Mouse (Mus musculus) G1E (cell line): ENCODE results near the gene Gm13271. TPM values are rescaled to one million over a fixed set of nuclear protein-coding genes. Genes with fewer than 3 reads are reported as not detected.
"Not testable (repeated sequence)": the region's sequence is repeated elsewhere in the genome, so short reads cannot be mapped to it uniquely, and the experiment has no call there.

Source experiments
- ATAC-seq: 2 replicates; pipeline ENCODE4 v1.8.0; 2016; ENCODE audit warnings: mild to moderate bottlenecking; ENCODE audit not compliant: insufficient number of reproducible peaks, poor library complexity, low FRiP score, severe bottlenecking; ENCODE audit errors: extremely low read depth
- DNase-seq: peaks from one replicate; pipeline ENCODE4 v3.0.0; 2012; ENCODE audit warnings: low spot score
- H3K27me3 ChIP-seq: 2 replicates; pipeline ENCODE4 v1.6.1; 2012; ENCODE audit warnings: mild to moderate bottlenecking, low read length, inconsistent platforms; ENCODE audit not compliant: insufficient read depth
- H3K36me3 ChIP-seq: replicated peaks from 2 replicates; pipeline ENCODE3; 2012; ENCODE audit warnings: mild to moderate bottlenecking, inconsistent platforms
- H3K4me1 ChIP-seq: 2 replicates; pipeline ENCODE4 v1.6.1; 2012; ENCODE audit warnings: low read depth, low read length, inconsistent platforms, mixed read lengths; ENCODE audit not compliant: insufficient read depth
- H3K4me3 ChIP-seq: 2 replicates; pipeline ENCODE4 v1.5.1; 2012; ENCODE audit warnings: low read depth, mild to moderate bottlenecking, inconsistent platforms, low read length, moderate library complexity, mixed read lengths
- H3K9me3 ChIP-seq: replicated peaks from 2 replicates; pipeline ENCODE4 v1.6.1; 2012; ENCODE audit warnings: inconsistent platforms
- CTCF ChIP-seq: IDR thresholded peaks from 2 replicates; pipeline ENCODE4 v1.5.1; 2012; ENCODE audit warnings: low read depth, low read length, inconsistent platforms, mixed read lengths
- GATA1 ChIP-seq: IDR thresholded peaks from 2 replicates; pipeline ENCODE4 v1.6.1; 2012; ENCODE audit warnings: borderline replicate concordance, low read length, inconsistent platforms, mixed read lengths
- GATA2 ChIP-seq: IDR thresholded peaks from 2 replicates; pipeline ENCODE4 v1.6.1; 2012; ENCODE audit warnings: low read depth, low read length, inconsistent platforms, borderline replicate concordance
- POLR2AphosphoS5 ChIP-seq: IDR thresholded peaks from 2 replicates; pipeline ENCODE4 v1.6.1; 2012; ENCODE audit warnings: low read depth, low read length, inconsistent platforms; ENCODE audit not compliant: insufficient replicate concordance
- TAL1 ChIP-seq: conservative IDR thresholded peaks from 2 replicates; pipeline ENCODE4 v1.6.1; 2012; ENCODE audit warnings: low read depth, low read length, inconsistent platforms, mixed read lengths
- polyA plus RNA-seq: library from polyadenylated mRNA; stranded (reverse); fragments of >175 nt; gene quantifications from 2 replicates; pipeline ENCODE4 v1.2.3, GENCODE M21; 2012
- total RNA-seq, 2 experiments: library from RNA; stranded (forward) in 1 of 2; stranded (reverse) in 1 of 2; fragments of 200-1000 nt in 1 of 2; fragments of >200 nt in 1 of 2; fragmentation: Nextera tagmentation in 1 of 2; gene quantifications; 2 replicates each; pipeline ENCODE4 v1.2.3; 2014 to 2017

Gene Gm13271
- total and polyA plus RNA-seq, 3 experiments: not detected

GRCm38 (mm10) chr4:88742771-88743371, 11.8 kb upstream of the Gm13271 start:
- ATAC-seq: no peak
- DNase-seq: no peak
- no peak for TF ChIP-seq GATA2
- TF ChIP-seq CTCF: no peak
- no peak for TF ChIP-seq GATA1
- TF ChIP-seq TAL1: no peak
- no peak for TF ChIP-seq POLR2AphosphoS5
- H3K9me3 ChIP-seq: no peaks in the 10 kb centered on the region
- H3K4me1 ChIP-seq: no peaks in the 10 kb centered on the region; the same call in 1 of the 2 replicates
- H3K27me3 ChIP-seq: peaks cover 6% of the 10 kb centered on the region; the same call in 1 of the 2 replicates
- no peaks in the 10 kb centered on the region for H3K36me3 ChIP-seq
- H3K4me3 ChIP-seq: no peak overlapping the region

- ATAC-seq (no peak), DNase-seq (no peak)
- Histone ChIP-seq H3K4me1 (no peaks in the 10 kb centered on the region; the same call in 1 of the 2 replicates), H3K9me3 (no peaks in the 10 kb centered on the region), H3K4me3 (no peak overlapping the region), H3K36me3 (no peaks in the 10 kb centered on the region), H3K27me3 (peaks cover 6% of the 10 kb centered on the region; the same call in 1 of the 2 replicates)
- TF ChIP-seq CTCF (no peak), GATA2 (no peak), GATA1 (no peak), TAL1 (no peak), POLR2AphosphoS5 (no peak)
Measured at GRCm38 (mm10) chr4:88744207-88744606, 10.5 kb upstream of the Gm13271 start.

- H3K4me1 ChIP-seq: no peaks in the 10 kb centered on the region
- H3K4me3 ChIP-seq: no peak overlapping the region
- ATAC-seq (no peak), DNase-seq (no peak)
- H3K9me3 ChIP-seq: no peaks in the 10 kb centered on the region
- no peak for TF ChIP-seq POLR2AphosphoS5
- no peaks in the 10 kb centered on the region for H3K36me3 ChIP-seq
- H3K27me3 ChIP-seq: no peaks in the 10 kb centered on the region; the same call in 1 of the 2 replicates
Measured at GRCm38 (mm10) chr4:88749926-88750325, 4.7 kb upstream of the Gm13271 start.

DNA sequence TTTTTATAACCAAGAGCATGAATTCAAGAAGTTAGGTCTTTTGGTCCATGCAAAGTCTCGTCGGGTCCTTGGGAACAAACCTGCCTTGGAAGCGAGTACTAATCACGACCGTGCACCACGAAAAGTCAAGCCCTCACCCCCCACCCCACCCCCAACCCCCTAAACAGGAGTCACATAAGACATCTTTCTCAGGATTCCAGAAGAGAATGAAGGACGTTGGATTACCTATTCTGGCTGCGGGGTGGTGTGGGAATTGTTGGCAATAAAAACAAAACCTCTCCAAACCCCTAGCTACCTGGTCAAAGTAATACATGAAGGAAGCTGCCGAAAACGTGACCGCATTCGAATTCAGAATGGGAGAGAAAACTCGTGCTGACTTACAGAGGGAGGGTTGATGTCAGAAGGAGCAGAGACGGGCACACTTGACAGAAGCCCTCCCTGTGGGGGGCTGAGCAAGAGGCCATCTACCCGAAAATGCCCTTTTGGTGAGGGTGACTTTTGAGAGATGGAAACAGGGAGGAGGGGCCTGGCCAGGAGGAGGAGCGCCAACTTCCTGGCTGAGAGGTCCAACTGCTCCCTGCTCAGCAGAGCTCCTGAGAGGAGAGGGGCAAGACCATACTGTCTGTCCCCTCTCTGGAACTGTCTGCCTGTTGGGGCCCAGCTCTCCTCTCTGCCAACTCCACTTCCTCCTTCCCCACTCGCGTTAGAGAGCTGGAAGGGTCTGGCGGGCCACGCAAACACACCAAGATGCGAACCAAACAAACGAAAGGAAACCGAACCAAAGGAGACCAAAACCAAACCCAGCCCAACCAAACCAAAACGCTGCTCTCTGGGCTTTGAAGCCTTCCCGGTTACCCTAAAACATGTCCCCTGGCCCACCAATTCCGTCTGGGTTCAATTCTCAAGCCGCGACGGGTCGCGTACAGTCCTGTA, 2.2 kb downstream of the Gm13271 start:
- ATAC-seq, H3K36me3 ChIP-seq, H3K27me3 ChIP-seq, DNase-seq, H3K9me3 ChIP-seq, H3K4me3 ChIP-seq, H3K4me1 ChIP-seq: not testable (repeated sequence)

DNA sequence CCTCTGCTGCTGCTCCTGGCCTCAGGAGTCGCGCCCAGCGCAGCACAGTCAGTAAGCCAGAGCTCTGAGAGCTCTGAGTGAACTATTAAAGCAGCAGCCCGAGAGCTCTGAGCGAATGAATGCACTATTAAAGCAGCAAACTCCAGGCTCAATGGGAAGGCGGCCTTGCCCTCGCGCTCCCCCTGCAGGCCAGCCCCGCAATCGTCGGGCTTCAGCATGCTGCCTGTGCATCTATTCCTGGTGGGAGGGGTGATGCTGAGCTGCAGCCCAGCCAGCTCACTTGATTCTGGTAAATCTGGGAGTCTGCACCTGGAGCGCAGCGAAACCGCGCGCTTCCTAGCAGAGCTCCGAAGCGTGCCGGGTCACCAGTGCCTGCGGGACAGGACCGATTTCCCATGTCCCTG, 3.0 kb downstream of the Gm13271 start:
- H3K36me3 ChIP-seq, H3K9me3 ChIP-seq, H3K4me1 ChIP-seq, ATAC-seq, DNase-seq, H3K27me3 ChIP-seq, H3K4me3 ChIP-seq: not testable (repeated sequence)

- H3K36me3 ChIP-seq, DNase-seq, H3K4me3 ChIP-seq, H3K27me3 ChIP-seq, ATAC-seq, H3K4me1 ChIP-seq, H3K9me3 ChIP-seq: not testable (repeated sequence)
Measured at GRCm38 (mm10) chr4:88758751-88759150, 4.1 kb downstream of the Gm13271 start.

DNA sequence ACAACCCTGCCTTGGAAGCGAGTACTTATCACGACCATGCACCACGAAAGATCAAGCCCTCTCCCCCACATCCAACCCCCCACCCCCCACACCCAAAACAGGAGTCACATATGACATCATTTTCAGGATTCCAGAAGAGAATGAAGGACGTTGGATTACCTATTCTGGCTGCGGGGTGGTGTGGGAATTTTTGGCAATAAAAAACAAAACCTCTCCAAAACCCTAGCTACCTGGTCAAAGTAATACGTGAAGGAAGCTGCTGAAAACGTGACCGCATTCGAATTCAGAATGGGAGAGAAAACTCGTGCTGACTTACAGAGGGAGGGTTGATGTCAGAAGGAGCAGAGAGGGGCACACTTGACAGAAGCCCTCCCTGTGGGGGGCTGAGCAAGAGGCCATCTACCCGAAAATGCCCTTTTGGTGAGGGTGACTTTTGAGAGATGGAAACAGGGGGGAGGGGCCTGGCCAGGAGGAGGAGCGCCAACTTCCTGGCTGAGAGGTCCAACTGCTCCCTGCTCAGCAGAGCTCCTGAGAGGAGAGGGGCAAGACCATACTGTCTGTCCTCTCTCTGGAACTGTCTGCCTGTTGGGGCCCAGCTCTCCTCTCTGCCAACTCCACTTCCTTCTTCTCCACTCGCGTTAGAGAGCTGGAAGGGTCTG, 5.1 kb downstream of the Gm13271 start, which contains the start of gene Gm13283:
Gm13283 (plus strand) TSS at position 510 of the 659 bp plus-strand sequence.
- H3K4me1 ChIP-seq, DNase-seq, H3K36me3 ChIP-seq, H3K4me3 ChIP-seq, ATAC-seq, H3K27me3 ChIP-seq, H3K9me3 ChIP-seq: not testable (repeated sequence)

GRCm38 (mm10) chr4:88760431-88760830, 5.8 kb downstream of the Gm13271 start:
- not testable (repeated sequence) for H3K27me3 ChIP-seq, DNase-seq, H3K4me1 ChIP-seq, H3K4me3 ChIP-seq, H3K36me3 ChIP-seq, H3K9me3 ChIP-seq, ATAC-seq

GRCm38 (mm10) chr4:88761776-88762175, 7.1 kb downstream of the Gm13271 start:
- H3K4me1 ChIP-seq, H3K36me3 ChIP-seq, ATAC-seq, H3K27me3 ChIP-seq, DNase-seq, H3K9me3 ChIP-seq, H3K4me3 ChIP-seq: not testable (repeated sequence)

- DNase-seq, H3K36me3 ChIP-seq, H3K9me3 ChIP-seq, H3K4me1 ChIP-seq, ATAC-seq, H3K4me3 ChIP-seq, H3K27me3 ChIP-seq: not testable (repeated sequence)
Measured at GRCm38 (mm10) chr4:88762341-88762740, 7.7 kb downstream of the Gm13271 start.
